ENCODE assay signal across 8 mouse cellular contexts in the genomic region with DNA sequence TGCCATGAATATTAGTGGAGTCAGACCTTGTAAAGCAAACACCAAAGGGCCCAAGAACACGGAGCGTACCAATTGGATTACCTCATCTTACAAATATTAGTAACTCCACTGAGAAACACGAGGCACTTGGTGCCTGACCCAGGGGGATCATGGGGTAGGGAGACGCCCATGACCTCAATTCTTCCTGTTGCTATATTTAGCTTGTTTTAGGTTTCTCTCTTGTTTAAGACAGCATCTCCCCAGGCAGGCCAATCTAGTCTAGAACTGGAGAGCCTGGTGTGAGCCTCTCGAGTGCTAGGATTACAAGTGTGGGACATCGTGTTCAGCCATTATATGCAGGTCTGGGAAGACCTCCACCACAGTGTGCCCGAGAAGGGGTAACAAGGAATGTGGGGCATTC. TPM values are rescaled to one million over a fixed set of nuclear protein-coding genes. Genes with fewer than 3 reads are reported as not detected.
DNase-seq lines count a peak whose midpoint lies in the region; ATAC-seq lines count a peak whose summit lies in the region.

No protein-coding gene starts in this region.

- peak overlapping the region; percentile 87 for H3K9ac ChIP-seq in lung, embryonic 16.5 days (ENCODE audit: low read length)
- peak overlapping the region; percentile 83 for H3K9ac ChIP-seq in hindbrain, embryonic 15.5 days

- no peak for ATAC-seq in lung, embryonic 16.5 days (ENCODE audit: low read depth)
- ATAC-seq in common myeloid progenitor, adult 5-6 weeks (replicated peaks; ENCODE audit: low read depth, poor library complexity, severe bottlenecking) = peak; percentile 17; the same call in 1 of the 2 replicates
- no peak for ATAC-seq in hindbrain, embryonic 15.5 days (ENCODE audit: low FRiP score, low read depth)

- no peaks in the 10 kb centered on the region for H3K9me3 ChIP-seq in lung, embryonic 16.5 days (ENCODE audit: control insufficient read depth, low read length)
- H3K9me3 ChIP-seq in hindbrain, embryonic 15.5 days = no peaks in the 10 kb centered on the region
- no peaks in the 10 kb centered on the region for H3K9me3 ChIP-seq in midbrain, embryonic 10.5 days (replicated peaks)

- H3K4me1 ChIP-seq in lung, embryonic 16.5 days (replicated peaks; ENCODE audit: control insufficient read depth, insufficient read depth, low read length) = peaks cover 14% of the 10 kb centered on the region
- peaks cover 21% of the 10 kb centered on the region for H3K4me1 ChIP-seq in hindbrain, embryonic 15.5 days (replicated peaks)
- peaks cover 21% of the 10 kb centered on the region for H3K4me1 ChIP-seq in midbrain, embryonic 10.5 days

- H3K27me3 ChIP-seq in lung, embryonic 16.5 days (ENCODE audit: control insufficient read depth, insufficient read depth, low read depth, low read length) = no peaks in the 10 kb centered on the region
- peaks cover 8% of the 10 kb centered on the region for H3K27me3 ChIP-seq in hindbrain, embryonic 15.5 days
- H3K27me3 ChIP-seq in midbrain, embryonic 10.5 days (ENCODE audit: low read depth, poor library complexity, severe bottlenecking) = peaks cover 12% of the 10 kb centered on the region

- no peak for DNase-seq in lung, adult 18-20 months
- DNase-seq in midbrain, embryonic 10.5 days (ENCODE audit: low spot score) = no peak
- DNase-seq in left cerebral cortex, adult 9 months (ENCODE audit: low spot score in 2 of 2) = no peak
- no peak for DNase-seq in spleen, adult 12 weeks (ENCODE audit: low spot score)
- DNase-seq in kidney, postnatal 4 days = no peak

- WGBS in lung, embryonic 16.5 days = 22% methylated on average over 7 of the region's 7 CpGs
- WGBS in hindbrain, embryonic 15.5 days = 63% methylated on average over 7 of the region's 7 CpGs
- WGBS in midbrain, embryonic 10.5 days = 60% methylated on average over 7 of the region's 7 CpGs

- H3K4me3 ChIP-seq in lung, embryonic 16.5 days (ENCODE audit: low read length) = peak overlapping the region; percentile 75
- peak overlapping the region; percentile 82 for H3K4me3 ChIP-seq in hindbrain, embryonic 15.5 days
- peak overlapping the region; percentile 87 for H3K4me3 ChIP-seq in midbrain, embryonic 10.5 days

- peak overlapping the region; percentile 92 for H3K4me2 ChIP-seq in lung, embryonic 16.5 days (ENCODE audit: low read depth, low read length)
- peak overlapping the region; percentile 78 for H3K4me2 ChIP-seq in hindbrain, embryonic 15.5 days

- peaks cover 22% of the 10 kb centered on the region for H3K36me3 ChIP-seq in lung, embryonic 16.5 days (ENCODE audit: control insufficient read depth, insufficient read depth, low read length)
- peaks cover 20% of the 10 kb centered on the region for H3K36me3 ChIP-seq in hindbrain, embryonic 15.5 days
- H3K36me3 ChIP-seq in midbrain, embryonic 10.5 days = peaks cover 38% of the 10 kb centered on the region

- no peak overlapping the region for H3K27ac ChIP-seq in lung, embryonic 16.5 days (ENCODE audit: low read length)
- no peak overlapping the region for H3K27ac ChIP-seq in hindbrain, embryonic 15.5 days (replicated peaks)
- 0 out of 2 replicates have a peak overlapping the region, but pooled peaks have one; percentile 34 for H3K27ac ChIP-seq in midbrain, embryonic 10.5 days (replicated peaks)

RNA-seq across cellular contexts. Expression of gene Psmd8, which starts 1.2 kb away (rescaled TPM):
- 256 and 273 TPM in 2 replicates for polyA plus RNA-seq in lung, embryonic 16.5 days (2015; fragmentation: Nextera tagmentation; extraction: Ambion mirVana)
- total RNA-seq in common myeloid progenitor, adult 5-6 weeks (2017) = 130 and 171 TPM in 2 replicates
- 272 and 274 TPM in 2 replicates for polyA plus RNA-seq in hindbrain, embryonic 15.5 days (2015; fragmentation: Nextera tagmentation; extraction: Ambion mirVana)
- 295 and 312 TPM in 2 replicates for polyA plus RNA-seq in midbrain, embryonic 10.5 days (2016; fragmentation: Nextera tagmentation; extraction: Ambion mirVana)

RNA-seq across cellular contexts. Expression of gene Spred3, which starts 9.1 kb away (rescaled TPM):
- polyA plus RNA-seq in lung, embryonic 16.5 days (2015; fragmentation: Nextera tagmentation; extraction: Ambion mirVana) = 1.2 and 2.0 TPM in 2 replicates
- total RNA-seq in common myeloid progenitor, adult 5-6 weeks (2017) = 1.2 and 3.8 TPM in 2 replicates
- 9.5 and 11.9 TPM in 2 replicates for polyA plus RNA-seq in hindbrain, embryonic 15.5 days (2015; fragmentation: Nextera tagmentation; extraction: Ambion mirVana)
- 4.1 and 5.2 TPM in 2 replicates for polyA plus RNA-seq in midbrain, embryonic 10.5 days (2016; fragmentation: Nextera tagmentation; extraction: Ambion mirVana)

RNA-seq across cellular contexts. Expression of gene Ggn, which starts 9.3 kb away (rescaled TPM):
- polyA plus RNA-seq in lung, embryonic 16.5 days (2015; fragmentation: Nextera tagmentation; extraction: Ambion mirVana) = 0.67 and 1.5 TPM in 2 replicates
- 0.92 and 1.6 TPM in 2 replicates for total RNA-seq in common myeloid progenitor, adult 5-6 weeks (2017)
- polyA plus RNA-seq in hindbrain, embryonic 15.5 days (2015; fragmentation: Nextera tagmentation; extraction: Ambion mirVana) = 0.46 and 0.70 TPM in 2 replicates
- 1.2 and 1.3 TPM in 2 replicates for polyA plus RNA-seq in midbrain, embryonic 10.5 days (2016; fragmentation: Nextera tagmentation; extraction: Ambion mirVana)

RNA-seq across cellular contexts. Expression of gene Fam98c, which starts 23.3 kb away (rescaled TPM):
- 17.6 and 21.0 TPM in 2 replicates for polyA plus RNA-seq in lung, embryonic 16.5 days (2015; fragmentation: Nextera tagmentation; extraction: Ambion mirVana)
- 23.2 and 28.2 TPM in 2 replicates for total RNA-seq in common myeloid progenitor, adult 5-6 weeks (2017)
- 33.0 and 37.9 TPM in 2 replicates for polyA plus RNA-seq in hindbrain, embryonic 15.5 days (2015; fragmentation: Nextera tagmentation; extraction: Ambion mirVana)
- 13.7 and 14.8 TPM in 2 replicates for polyA plus RNA-seq in midbrain, embryonic 10.5 days (2016; fragmentation: Nextera tagmentation; extraction: Ambion mirVana)

RNA-seq across cellular contexts. Expression of gene Catsperg1, which starts 34.5 kb away (rescaled TPM):
- 1.1 and 1.7 TPM in 2 replicates for polyA plus RNA-seq in lung, embryonic 16.5 days (2015; fragmentation: Nextera tagmentation; extraction: Ambion mirVana)
- 0.73 and 1.0 TPM in 2 replicates for total RNA-seq in common myeloid progenitor, adult 5-6 weeks (2017)
- polyA plus RNA-seq in hindbrain, embryonic 15.5 days (2015; fragmentation: Nextera tagmentation; extraction: Ambion mirVana) = 2.9 and 3.2 TPM in 2 replicates
- polyA plus RNA-seq in midbrain, embryonic 10.5 days (2016; fragmentation: Nextera tagmentation; extraction: Ambion mirVana) = 0.43 and 0.52 TPM in 2 replicates
